Mouse (Mus musculus) G1E (cell line): ENCODE measurements around the gene Xndc1.

Experiments
- CTCF ChIP-seq: IDR thresholded peaks from 2 replicates; pipeline ENCODE4 v1.5.1; 2012; ENCODE audit warnings: low read depth, low read length, inconsistent platforms, mixed read lengths
- GATA1 ChIP-seq: IDR thresholded peaks from 2 replicates; pipeline ENCODE4 v1.6.1; 2012; ENCODE audit warnings: borderline replicate concordance, low read length, inconsistent platforms, mixed read lengths

DNA sequence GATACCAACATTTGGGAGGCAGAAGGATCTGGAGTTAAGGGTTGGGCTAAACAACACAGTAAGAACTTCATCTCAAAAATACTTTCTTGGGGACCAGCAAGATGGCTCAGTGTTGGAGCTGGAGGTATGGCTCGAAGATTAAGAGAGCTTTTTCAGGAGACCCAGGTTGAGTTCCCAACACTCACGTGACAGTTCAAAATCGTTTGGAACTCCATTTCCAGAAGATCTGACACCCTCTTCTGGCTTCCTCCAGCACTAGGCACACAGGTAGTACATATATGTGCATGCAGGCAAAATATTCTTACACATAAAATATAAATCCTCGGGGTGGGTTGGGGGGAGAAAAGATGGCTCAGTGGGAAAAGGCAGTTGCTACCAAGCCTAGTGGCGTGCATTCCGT lies 1.1 kb downstream of the Xndc1 start:
- no peak for TF ChIP-seq CTCF
- no peak for TF ChIP-seq GATA1
